Mouse (Mus musculus): ENCODE data around the gene Drc3. TPM values are rescaled to one million over a fixed set of nuclear protein-coding genes. Genes with fewer than 3 reads are reported as not detected.

The Drc3 gene
- polyA plus RNA-seq, 1 experiment from 2014 or later, result 4.5 TPM

Other genes starting within 250 kb of the Drc3 start
- 29.0 and 37.0 TPM in 2 replicates for gene Rai1, start 248.3 kb upstream of the Drc3 start, polyA plus RNA-seq (2015; fragmentation: Nextera tagmentation; extraction: Ambion mirVana)
- 82.6 and 100 TPM in 2 replicates for gene Srebf1, start 130.7 kb upstream of the Drc3 start, polyA plus RNA-seq (2015; fragmentation: Nextera tagmentation; extraction: Ambion mirVana)
- gene Tom1l2, start 424 bp upstream of the Drc3 start, polyA plus RNA-seq (2015; fragmentation: Nextera tagmentation; extraction: Ambion mirVana), result 12.7 and 17.6 TPM in 2 replicates
- 15.0 and 16.3 TPM in 2 replicates for gene Gid4, start 63.8 kb downstream of the Drc3 start, polyA plus RNA-seq (2015; fragmentation: Nextera tagmentation; extraction: Ambion mirVana)
- gene Atpaf2, start 65.1 kb downstream of the Drc3 start, polyA plus RNA-seq (2015; fragmentation: Nextera tagmentation; extraction: Ambion mirVana), result 50.6 and 53.5 TPM in 2 replicates
- 71.2 and 74.1 TPM in 2 replicates for gene Drg2, start 101.3 kb downstream of the Drc3 start, polyA plus RNA-seq (2015; fragmentation: Nextera tagmentation; extraction: Ambion mirVana)
- gene Myo15, start 116.0 kb downstream of the Drc3 start, polyA plus RNA-seq (2015; fragmentation: Nextera tagmentation; extraction: Ambion mirVana), result 0.13 and 0.14 TPM in 2 replicates
- 31.8 and 41.4 TPM in 2 replicates for gene Alkbh5, start 183.1 kb downstream of the Drc3 start, polyA plus RNA-seq (2015; fragmentation: Nextera tagmentation; extraction: Ambion mirVana)

Data from thymus, postnatal 0 days (tissue).